Mouse (Mus musculus) cerebellum, postnatal 36 days (tissue): ENCODE results near the gene Dnajb5.
A peak's percentile ranks its signal among the peaks of the same experiment; 100 is the strongest.

Experiments
- DNase-seq, 2 experiments: peaks; one replicate each; pipeline ENCODE4 v3.0.0; 2021 to 2022; ENCODE audit warnings: mixed read lengths in 2 of 2

Dnajb5 gene

GRCm38 (mm10) chr4:42945043-42945442, 4.6 kb upstream of the Dnajb5 start:
- DNase-seq = no peak

GRCm38 (mm10) chr4:42945445-42945844, 4.2 kb upstream of the Dnajb5 start:
- DNase-seq = no peak

- peak; percentile 63 to 78 for DNase-seq
Measured at GRCm38 (mm10) chr4:42945952-42946351, 3.7 kb upstream of the Dnajb5 start.

GRCm38 (mm10) chr4:42946733-42947290, 2.8 kb upstream of the Dnajb5 start:
- DNase-seq = no peak

GRCm38 (mm10) chr4:42948527-42948926, 1.1 kb upstream of the Dnajb5 start:
- no peak for DNase-seq

GRCm38 (mm10) chr4:42949051-42949675, 451 bp upstream of the Dnajb5 start:
- no peak for DNase-seq

- peak; percentile 68 to 84 for DNase-seq
Measured at GRCm38 (mm10) chr4:42950065-42950558, 498 bp downstream of the Dnajb5 start.

GRCm38 (mm10) chr4:42951206-42952195, 1.9 kb downstream of the Dnajb5 start:
- no peak for DNase-seq

- no peak for DNase-seq
Measured at GRCm38 (mm10) chr4:42952563-42952962, 2.9 kb downstream of the Dnajb5 start.

- DNase-seq = peak; percentile 46 to 49
Measured at GRCm38 (mm10) chr4:42953435-42954094, 4.0 kb downstream of the Dnajb5 start.

- peak; percentile 86 to 89 for DNase-seq
Measured at GRCm38 (mm10) chr4:42954297-42954696, 4.7 kb downstream of the Dnajb5 start.

- DNase-seq = no peak
Measured at GRCm38 (mm10) chr4:42955200-42955599, 5.6 kb downstream of the Dnajb5 start.

GRCm38 (mm10) chr4:42956581-42956980, 7.0 kb downstream of the Dnajb5 start:
- DNase-seq = peak in 1 of 2 experiments; percentile 6

GRCm38 (mm10) chr4:42957306-42957705, 7.7 kb downstream of the Dnajb5 start:
- DNase-seq = no peak

- no peak for DNase-seq
Measured at GRCm38 (mm10) chr4:42957979-42958378, 8.4 kb downstream of the Dnajb5 start.

- no peak for DNase-seq
Measured at GRCm38 (mm10) chr4:42958942-42959341, 9.3 kb downstream of the Dnajb5 start.

- no peak for DNase-seq
Measured at GRCm38 (mm10) chr4:42959382-42959781, 9.8 kb downstream of the Dnajb5 start.

- peak; percentile 66 to 74 for DNase-seq
Measured at GRCm38 (mm10) chr4:42961592-42961991, 12.0 kb downstream of the Dnajb5 start.

GRCm38 (mm10) chr4:42963480-42963879, 13.9 kb downstream of the Dnajb5 start:
- no peak for DNase-seq

GRCm38 (mm10) chr4:42965039-42965719, 15.6 kb downstream of the Dnajb5 start:
- DNase-seq = peak; percentile 40 to 57

- DNase-seq = no peak
Measured at GRCm38 (mm10) chr4:42969304-42969703, 19.7 kb downstream of the Dnajb5 start, which contains the start of gene 1700022I11Rik. 1700022I11Rik (plus strand) TSS chr4:42969604.

- DNase-seq = no peak
Measured at GRCm38 (mm10) chr4:42972952-42973351, 23.3 kb downstream of the Dnajb5 start.
